Mouse (Mus musculus) kidney, embryonic 15.5 days (tissue): Measurements from ENCODE around the gene Cit. TPM values are rescaled to one million over a fixed set of nuclear protein-coding genes. Genes with fewer than 3 reads are reported as not detected.

Experiments
- ATAC-seq: fragments of 200-750 bp; cut with Nextera tagmentation; replicated peaks from 2 replicates; pipeline ENCODE4 v1.8.0; 2017; ENCODE audit warnings: moderate TSS enrichment; ENCODE audit not compliant: low FRiP score
- H3K27ac ChIP-seq: fragments of 300-500 bp; sonication (generic); 2 replicates; pipeline ENCODE4 v1.5.1; 2015; ENCODE audit warnings: mild to moderate bottlenecking, inconsistent platforms
- H3K27me3 ChIP-seq: fragments of 300-500 bp; sonication (generic); 2 replicates; pipeline ENCODE4 v1.6.1; 2015; ENCODE audit warnings: inconsistent platforms
- H3K36me3 ChIP-seq: fragments of 300-500 bp; sonication (generic); 2 replicates; pipeline ENCODE4 v1.6.1; 2015; ENCODE audit warnings: inconsistent platforms
- H3K4me1 ChIP-seq: fragments of 300-500 bp; sonication (generic); 2 replicates; pipeline ENCODE4 v1.6.1; 2015; ENCODE audit warnings: inconsistent platforms
- H3K4me2 ChIP-seq: fragments of 300-500 bp; sonication (generic); 2 replicates; pipeline ENCODE4 v1.6.1; 2015; ENCODE audit warnings: moderate library complexity, mild to moderate bottlenecking, inconsistent platforms
- H3K4me3 ChIP-seq: fragments of 300-500 bp; sonication (generic); replicated peaks from 2 replicates; pipeline ENCODE4 v1.5.1; 2015; ENCODE audit warnings: mild to moderate bottlenecking, inconsistent platforms
- H3K9ac ChIP-seq: fragments of 300-500 bp; sonication (generic); 2 replicates; pipeline ENCODE4 v1.6.1; 2015; ENCODE audit warnings: mild to moderate bottlenecking, inconsistent platforms
- H3K9me3 ChIP-seq: fragments of 300-500 bp; sonication (generic); replicated peaks from 2 replicates; pipeline ENCODE4 v1.6.1; 2016; ENCODE audit warnings: inconsistent platforms
- WGBS: fragments of 180-500 bp; shearing (Covaris S2); methylation state at CpG from one replicate; pipeline ENCODE4 v1.1.7; 2015; ENCODE audit warnings: mixed read lengths; 5-methylcytosine and 5-hydroxymethylcytosine counted together
- polyA plus RNA-seq: library from polyadenylated mRNA; unstranded; fragments of >200 nt; fragmentation: Nextera tagmentation; extraction: Ambion mirVana; gene quantifications from 2 replicates; pipeline ENCODE4 v1.2.1, GENCODE M21; 2015

Gene Cit
- polyA plus RNA-seq, 1 experiment from 2014 or later: 39.2 TPM

DNA sequence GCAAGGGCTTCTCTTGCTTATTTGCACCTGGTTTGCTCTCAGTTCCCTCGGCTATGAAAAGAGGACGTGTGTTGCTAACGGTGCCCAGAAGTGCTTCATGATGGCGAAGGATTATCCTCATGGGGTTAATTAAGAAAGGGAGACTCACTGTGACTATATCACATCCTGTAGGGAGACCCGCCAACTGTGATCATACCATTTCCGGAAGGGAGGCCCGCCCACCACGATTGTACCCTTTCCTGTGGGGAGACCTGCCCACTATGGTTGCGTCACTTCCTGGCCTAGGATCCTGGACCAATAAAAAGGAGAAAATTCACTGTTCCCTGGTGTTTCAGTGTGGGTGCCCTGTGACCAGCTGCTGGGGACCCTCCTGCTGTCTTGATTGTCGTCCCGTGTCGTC is 9.3 kb downstream of the Cit start:
- no peak overlapping the region for H3K4me3 ChIP-seq
- no peaks in the 10 kb centered on the region for H3K27me3 ChIP-seq
- peaks cover 75% of the 10 kb centered on the region for H3K36me3 ChIP-seq
- peaks cover 21% of the 10 kb centered on the region; the same call in 1 of the 2 replicates for H3K4me1 ChIP-seq
- ATAC-seq: no peak
- no peak overlapping the region for H3K4me2 ChIP-seq
- H3K27ac ChIP-seq: no peak overlapping the region
- 86% methylated on average over 12 of the region's 12 CpGs for WGBS
- H3K9me3 ChIP-seq: no peaks in the 10 kb centered on the region
- no peak overlapping the region for H3K9ac ChIP-seq

DNA sequence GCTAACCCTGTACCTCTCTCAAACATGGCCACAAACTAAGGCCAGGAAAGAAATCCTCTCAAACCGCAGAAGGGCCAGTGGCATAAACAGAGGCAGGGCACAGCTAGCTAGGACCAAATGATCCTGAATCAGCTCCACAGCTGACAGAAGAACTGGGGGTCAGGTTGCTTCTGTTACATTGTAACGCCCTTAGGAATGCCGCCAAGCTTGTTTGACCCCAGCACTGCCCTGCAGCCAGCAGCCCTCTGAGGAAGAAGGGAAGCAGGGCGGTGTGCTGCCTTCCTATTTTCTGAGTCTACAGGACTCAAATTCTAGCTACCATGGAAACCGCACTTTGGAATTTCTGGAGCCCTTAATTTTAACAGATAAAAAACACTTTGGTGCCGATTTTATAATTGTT is 13.6 kb downstream of the Cit start:
- Histone ChIP-seq H3K27me3 (no peaks in the 10 kb centered on the region), H3K4me3 (no peak overlapping the region), H3K9ac (no peak overlapping the region), H3K4me2 (no peak overlapping the region), H3K4me1 (peaks cover 12% of the 10 kb centered on the region; the same call in 1 of the 2 replicates), H3K36me3 (peaks cover 71% of the 10 kb centered on the region), H3K9me3 (no peaks in the 10 kb centered on the region), H3K27ac (peak overlapping the region; percentile 10; the same call in 1 of the 2 replicates)
- 49% methylated on average over 6 of the region's 6 CpGs for WGBS
- no peak for ATAC-seq

DNA sequence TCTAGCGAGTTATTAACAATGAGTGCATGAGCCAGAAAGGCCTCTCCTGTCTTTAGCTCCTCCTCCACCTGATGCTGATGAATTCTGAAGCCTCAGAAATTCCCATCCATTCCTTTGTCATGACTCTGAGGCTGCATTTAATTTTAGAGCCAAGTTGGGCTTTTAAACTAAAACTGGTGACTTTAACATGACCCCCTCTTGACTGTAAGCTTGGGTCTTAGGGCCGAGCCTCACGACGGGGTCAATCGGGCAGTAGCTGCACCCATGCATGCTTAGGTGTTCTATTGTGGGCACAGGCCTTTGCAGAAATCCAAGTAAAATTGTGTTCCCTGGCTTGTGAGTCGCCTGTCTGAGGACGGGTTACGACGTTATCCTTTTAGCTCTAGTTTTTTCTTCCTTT is 14.4 kb downstream of the Cit start:
- no peak overlapping the region for H3K4me3 ChIP-seq

DNA sequence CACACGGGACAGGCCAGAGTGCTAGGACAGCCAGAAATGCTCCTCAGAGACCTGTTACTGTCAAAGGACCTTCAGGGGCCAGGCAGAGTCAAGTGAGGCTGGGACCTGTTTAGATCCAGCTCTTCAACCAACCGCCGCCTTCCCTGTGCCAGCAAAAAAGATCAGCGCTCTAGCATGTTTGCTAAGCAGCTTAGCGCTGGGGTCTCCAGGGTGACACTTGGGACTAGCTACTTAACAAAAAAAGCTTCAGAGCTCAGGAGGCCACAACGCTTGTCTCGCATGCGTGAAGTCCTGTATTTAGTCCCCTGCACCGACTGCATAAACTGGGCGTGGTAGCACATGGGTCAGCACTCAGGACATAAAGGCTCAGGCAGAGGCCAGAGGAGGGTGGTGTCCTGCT is 16.9 kb downstream of the Cit start:
- H3K9ac ChIP-seq: no peak overlapping the region
- no peak overlapping the region for H3K27ac ChIP-seq
- no peak overlapping the region for H3K4me3 ChIP-seq
- H3K27me3 ChIP-seq: no peaks in the 10 kb centered on the region
- H3K4me2 ChIP-seq: no peak overlapping the region
- no peaks in the 10 kb centered on the region for H3K9me3 ChIP-seq
- peaks cover 65% of the 10 kb centered on the region for H3K36me3 ChIP-seq
- ATAC-seq: no peak
- 97% methylated on average over 10 of the region's 10 CpGs for WGBS
- H3K4me1 ChIP-seq: peaks cover 12% of the 10 kb centered on the region; the same call in 1 of the 2 replicates

More for the DNA sequence above, 14.4 kb downstream of the Cit start:
- Histone ChIP-seq H3K36me3 (peaks cover 71% of the 10 kb centered on the region), H3K9ac (no peak overlapping the region), H3K4me2 (no peak overlapping the region), H3K9me3 (no peaks in the 10 kb centered on the region), H3K27me3 (no peaks in the 10 kb centered on the region), H3K4me1 (peaks cover 12% of the 10 kb centered on the region; the same call in 1 of the 2 replicates), H3K27ac (no peak overlapping the region; the same call in 1 of the 2 replicates)
- ATAC-seq: no peak
- 81% methylated on average over 9 of the region's 9 CpGs for WGBS

DNA sequence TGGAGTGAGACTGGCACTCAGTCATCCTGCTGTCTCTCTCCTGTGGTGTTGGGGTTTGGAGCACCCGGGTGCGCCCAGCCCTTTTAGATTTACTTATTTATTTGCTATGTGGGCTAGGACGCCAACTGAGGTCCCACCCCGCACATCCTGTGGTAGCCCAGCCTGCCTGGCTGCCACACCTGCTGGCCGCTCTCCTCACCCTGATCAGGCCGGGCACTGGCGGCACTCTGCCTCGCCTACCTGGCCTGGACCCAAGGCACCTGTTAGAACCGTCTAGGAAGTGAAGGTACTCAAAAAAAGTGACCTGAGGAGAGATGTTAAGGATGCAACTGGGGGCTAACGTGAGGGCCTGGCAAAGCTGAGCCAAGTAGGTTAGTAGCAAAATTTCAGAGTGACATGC is 17.4 kb downstream of the Cit start:
- no peaks in the 10 kb centered on the region for H3K9me3 ChIP-seq
- no peak overlapping the region for H3K27ac ChIP-seq
- H3K4me1 ChIP-seq: peaks cover 12% of the 10 kb centered on the region; the same call in 1 of the 2 replicates
- WGBS: 95% methylated on average over 10 of the region's 10 CpGs
- no peak overlapping the region for H3K4me3 ChIP-seq
- no peaks in the 10 kb centered on the region for H3K27me3 ChIP-seq
- peaks cover 64% of the 10 kb centered on the region for H3K36me3 ChIP-seq
- H3K9ac ChIP-seq: no peak overlapping the region
- ATAC-seq: no peak
- H3K4me2 ChIP-seq: no peak overlapping the region

DNA sequence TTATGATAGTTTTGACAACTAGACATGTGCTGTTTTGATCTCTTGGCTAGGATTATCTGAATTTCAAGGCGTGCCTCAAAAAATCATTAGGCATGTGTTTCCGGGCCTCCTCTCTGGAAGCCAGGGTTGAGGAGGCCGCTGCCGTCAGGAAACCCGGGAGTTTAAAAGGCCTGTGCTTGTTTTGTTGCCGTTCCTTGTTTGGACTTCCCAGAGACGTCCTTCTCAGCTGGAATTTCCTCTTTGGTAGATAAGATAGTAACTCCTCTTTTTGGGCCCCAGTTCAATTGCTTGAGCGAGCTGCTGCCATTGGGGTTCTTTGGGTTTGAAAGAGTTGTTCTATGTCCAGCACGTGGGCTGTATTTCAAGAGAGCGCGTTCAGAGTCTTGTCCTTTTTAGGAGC is 21.2 kb downstream of the Cit start:
- Histone ChIP-seq H3K4me1 (no peaks in the 10 kb centered on the region), H3K36me3 (peaks cover 52% of the 10 kb centered on the region), H3K4me3 (no peak overlapping the region), H3K27me3 (no peaks in the 10 kb centered on the region), H3K9me3 (no peaks in the 10 kb centered on the region), H3K27ac (no peak overlapping the region), H3K9ac (no peak overlapping the region), H3K4me2 (no peak overlapping the region)
- ATAC-seq: no peak
- WGBS: 79% methylated on average over 11 of the region's 11 CpGs

DNA sequence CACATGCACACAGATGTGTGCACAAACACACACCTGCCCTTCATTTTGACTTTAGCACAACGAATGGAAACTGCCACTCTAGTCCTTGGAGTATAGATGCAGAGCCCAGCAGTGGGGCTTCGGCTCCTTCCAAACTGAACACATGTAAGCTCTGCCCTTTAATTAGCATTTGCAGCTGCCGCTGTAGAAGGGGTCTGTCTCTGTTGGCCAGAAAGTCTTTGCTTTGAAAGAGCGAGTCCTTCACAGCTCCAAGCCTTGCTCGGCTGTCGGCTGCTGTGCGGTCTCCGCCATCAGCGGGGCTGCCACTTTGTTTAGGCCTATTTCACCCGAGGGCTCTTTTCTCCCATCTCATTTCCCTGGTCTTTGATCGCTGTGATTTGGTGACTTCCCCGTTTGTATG is 23.5 kb downstream of the Cit start:
- no peak overlapping the region for H3K27ac ChIP-seq
- ATAC-seq: no peak
- H3K9ac ChIP-seq: no peak overlapping the region
- H3K4me3 ChIP-seq: no peak overlapping the region
- no peaks in the 10 kb centered on the region for H3K27me3 ChIP-seq
- WGBS: 81% methylated on average over 12 of the region's 12 CpGs
- H3K4me1 ChIP-seq: no peaks in the 10 kb centered on the region
- H3K9me3 ChIP-seq: no peaks in the 10 kb centered on the region
- H3K36me3 ChIP-seq: peaks cover 30% of the 10 kb centered on the region
- no peak overlapping the region for H3K4me2 ChIP-seq

DNA sequence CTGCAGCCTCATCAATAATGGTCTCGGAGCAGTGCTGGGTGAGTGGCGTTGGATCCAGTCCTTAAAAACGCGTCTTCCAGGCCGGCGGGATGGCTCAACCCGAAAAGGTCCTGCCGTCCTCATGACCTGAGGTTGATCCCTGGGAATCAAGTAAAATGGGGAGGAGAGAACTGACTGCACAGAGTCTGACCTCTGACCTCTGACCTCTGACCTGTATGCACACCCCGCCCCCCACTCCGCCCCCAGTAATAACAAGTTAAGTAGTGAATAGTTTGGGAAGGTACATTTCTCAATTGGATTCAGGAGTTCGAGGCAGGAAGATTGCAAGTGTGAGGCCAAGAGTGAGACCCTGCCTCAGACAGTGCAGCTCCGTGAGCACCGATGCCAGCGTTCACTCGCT is 24.1 kb downstream of the Cit start:
- Histone ChIP-seq H3K36me3 (peaks cover 29% of the 10 kb centered on the region; the same call in 1 of the 2 replicates), H3K4me2 (no peak overlapping the region), H3K4me1 (no peaks in the 10 kb centered on the region), H3K27ac (no peak overlapping the region), H3K9me3 (no peaks in the 10 kb centered on the region), H3K9ac (no peak overlapping the region), H3K27me3 (no peaks in the 10 kb centered on the region), H3K4me3 (no peak overlapping the region)
- no peak for ATAC-seq
- 93% methylated on average over 15 of the region's 15 CpGs for WGBS

DNA sequence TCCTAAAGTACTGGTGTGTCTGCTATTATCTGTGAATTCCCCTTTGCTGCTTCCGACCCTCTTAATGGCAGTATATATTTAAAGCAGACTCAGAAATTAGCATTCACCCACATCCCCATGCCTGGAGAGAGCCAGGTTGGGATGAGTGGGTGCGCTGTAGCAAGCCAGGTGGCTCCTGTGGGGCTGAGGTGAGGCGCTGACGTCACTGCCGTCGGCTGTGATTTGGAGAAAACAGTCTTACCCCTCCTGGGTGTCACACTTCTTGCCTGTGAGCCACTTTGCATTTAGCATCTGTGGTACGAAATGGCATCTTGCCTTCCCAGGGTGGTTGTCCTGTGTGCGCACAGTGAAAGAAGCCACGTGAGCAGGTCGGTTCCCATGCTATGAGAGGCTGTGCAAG is 26.1 kb downstream of the Cit start:
- Histone ChIP-seq H3K4me3 (no peak overlapping the region), H3K4me1 (no peaks in the 10 kb centered on the region), H3K27me3 (no peaks in the 10 kb centered on the region), H3K36me3 (peaks cover 35% of the 10 kb centered on the region), H3K9me3 (no peaks in the 10 kb centered on the region), H3K9ac (no peak overlapping the region), H3K27ac (no peak overlapping the region), H3K4me2 (no peak overlapping the region)
- WGBS: 93% methylated on average over 10 of the region's 10 CpGs
- no peak for ATAC-seq

DNA sequence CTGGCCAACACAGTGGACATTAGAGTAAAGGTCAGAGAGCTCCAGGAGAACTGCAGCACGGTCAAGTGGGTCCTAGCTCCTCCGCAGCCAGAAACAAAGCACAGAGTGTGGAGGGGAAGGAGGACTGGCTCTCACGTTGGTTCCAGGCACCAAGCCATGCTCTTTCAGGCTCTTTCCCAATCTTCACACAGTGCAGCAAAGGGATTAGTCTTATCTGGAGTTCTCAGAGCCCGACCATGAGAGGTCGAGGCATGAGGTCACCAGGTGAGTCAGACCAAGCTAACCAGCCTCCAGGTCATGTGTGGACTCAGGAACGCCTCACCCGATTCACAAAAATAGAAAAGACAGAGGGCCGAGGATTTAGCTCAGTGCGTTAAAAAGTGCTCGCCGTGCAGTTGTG is 27.0 kb downstream of the Cit start:
- no peak overlapping the region for H3K4me3 ChIP-seq
- no peaks in the 10 kb centered on the region for H3K9me3 ChIP-seq
- no peak overlapping the region for H3K9ac ChIP-seq
- ATAC-seq: no peak
- H3K4me2 ChIP-seq: no peak overlapping the region
- no peaks in the 10 kb centered on the region for H3K27me3 ChIP-seq
- no peak overlapping the region for H3K27ac ChIP-seq
- WGBS: 89% methylated on average over 11 of the region's 11 CpGs
- peaks cover 35% of the 10 kb centered on the region for H3K36me3 ChIP-seq
- H3K4me1 ChIP-seq: no peaks in the 10 kb centered on the region

DNA sequence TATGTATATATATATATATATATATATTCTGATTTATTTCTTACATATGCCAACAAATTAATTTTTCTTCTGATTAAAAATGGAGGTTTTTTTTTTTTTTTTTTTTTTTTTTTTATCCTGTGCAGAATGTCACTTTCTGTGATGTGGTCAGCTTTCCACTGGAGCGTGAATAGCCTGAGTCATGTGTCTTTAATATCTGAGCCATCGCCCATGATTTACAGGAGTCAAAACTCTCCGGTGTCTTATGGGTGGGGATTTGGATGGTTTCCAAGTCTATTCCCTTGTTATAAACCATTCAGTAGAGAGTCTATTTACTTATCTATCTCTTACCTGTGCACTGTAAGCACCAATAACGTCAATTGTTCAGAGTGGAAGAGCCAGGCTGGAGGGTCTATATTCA is 27.9 kb downstream of the Cit start:
- WGBS: 56% methylated on average over 4 of the region's 4 CpGs
- peaks cover 39% of the 10 kb centered on the region for H3K36me3 ChIP-seq
- H3K4me1 ChIP-seq: no peaks in the 10 kb centered on the region
- no peak overlapping the region for H3K27ac ChIP-seq
- no peak overlapping the region for H3K9ac ChIP-seq
- H3K27me3 ChIP-seq: no peaks in the 10 kb centered on the region
- no peaks in the 10 kb centered on the region for H3K9me3 ChIP-seq
- ATAC-seq: no peak
- no peak overlapping the region for H3K4me3 ChIP-seq
- no peak overlapping the region for H3K4me2 ChIP-seq

DNA sequence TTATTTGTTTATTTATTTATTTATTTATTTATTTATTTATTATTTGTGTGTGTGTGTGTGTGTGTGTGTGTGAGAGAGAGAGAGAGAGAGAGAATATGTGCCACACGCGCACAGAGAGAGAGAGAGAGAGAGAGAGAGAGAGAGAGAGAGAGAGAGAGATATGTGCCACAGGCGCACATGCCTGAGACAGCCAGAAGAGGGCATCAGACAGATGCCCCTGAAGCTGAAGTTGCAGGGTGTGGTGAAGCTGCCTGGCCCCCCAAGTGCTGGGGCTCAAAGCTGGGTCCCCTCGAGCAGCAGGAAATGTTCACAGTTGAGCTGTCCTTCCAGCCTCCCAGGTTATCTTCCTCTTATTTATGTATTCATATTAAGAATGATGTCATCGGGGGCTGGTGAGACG is 32.3 kb downstream of the Cit start:
- Histone ChIP-seq H3K27me3 (no peaks in the 10 kb centered on the region), H3K27ac (no peak overlapping the region), H3K9ac (no peak overlapping the region), H3K4me2 (no peak overlapping the region), H3K36me3 (peaks cover 53% of the 10 kb centered on the region), H3K9me3 (no peaks in the 10 kb centered on the region), H3K4me3 (no peak overlapping the region), H3K4me1 (no peaks in the 10 kb centered on the region)
- 95% methylated on average over 6 of the region's 6 CpGs for WGBS
- ATAC-seq: no peak

DNA sequence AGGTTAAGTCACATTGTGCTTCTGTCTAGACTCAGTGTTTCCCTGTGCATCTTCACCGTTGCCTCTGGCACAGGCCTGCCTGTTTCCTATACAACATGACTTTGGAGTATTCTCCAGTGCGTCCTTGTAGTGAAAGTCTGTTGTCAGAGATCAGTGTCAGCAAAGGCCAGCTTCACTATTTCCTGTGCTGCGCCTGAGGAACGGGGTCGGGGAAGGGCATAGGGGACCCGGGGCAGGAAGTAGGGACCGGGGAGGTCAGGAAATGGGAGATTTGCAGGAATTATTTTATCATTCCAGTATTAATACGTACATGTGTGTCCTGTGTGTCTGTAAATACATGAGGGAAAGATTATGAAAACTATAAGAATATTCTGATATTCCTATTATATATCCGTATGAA is 37.1 kb downstream of the Cit start:
- Histone ChIP-seq H3K36me3 (peaks cover 60% of the 10 kb centered on the region), H3K4me1 (no peaks in the 10 kb centered on the region), H3K27ac (no peak overlapping the region), H3K4me3 (no peak overlapping the region), H3K27me3 (no peaks in the 10 kb centered on the region), H3K9ac (no peak overlapping the region), H3K4me2 (no peak overlapping the region), H3K9me3 (no peaks in the 10 kb centered on the region)
- WGBS: 66% methylated on average over 9 of the region's 9 CpGs
- ATAC-seq: no peak
